Mouse (Mus musculus): Measurements from ENCODE around the gene Rbm43. TPM values are rescaled to one million over a fixed set of nuclear protein-coding genes. Genes with fewer than 3 reads are reported as not detected.
"Not testable (repeated sequence)": the region's sequence is repeated elsewhere in the genome, so short reads cannot be mapped to it uniquely, and the experiment has no call there.

The Rbm43 gene
- total RNA-seq, 1 experiment from 2014 or later, result 15.7 TPM

GRCm38 (mm10) chr2:51914532-51914931, 20.4 kb downstream of the Rbm43 start:
- no peak for DNase-seq

DNA sequence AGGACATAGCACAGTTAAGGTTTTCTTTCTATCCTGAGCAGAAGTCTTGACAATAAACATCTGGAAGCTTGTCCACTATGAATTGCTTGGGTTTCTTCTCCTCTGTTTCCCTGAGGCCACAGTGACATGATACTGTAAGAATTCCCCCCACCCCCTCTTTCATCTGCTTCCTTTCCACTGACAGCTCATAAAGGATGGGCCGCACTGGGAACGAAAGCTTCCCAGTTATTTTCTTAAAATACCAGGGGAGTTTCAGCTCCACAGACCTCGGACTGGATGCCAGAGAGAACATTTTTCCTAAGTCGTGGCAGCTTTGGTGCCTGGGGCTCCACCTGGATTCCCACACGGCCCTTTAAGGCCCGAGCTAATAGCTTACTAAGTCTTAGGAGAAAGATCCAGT, 22.2 kb downstream of the Rbm43 start:
- no peak for DNase-seq

GRCm38 (mm10) chr2:51911864-51912263, 23.1 kb downstream of the Rbm43 start:
- DNase-seq, result no peak

GRCm38 (mm10) chr2:51907538-51908110, 27.3 kb downstream of the Rbm43 start:
- DNase-seq, result no peak

DNA sequence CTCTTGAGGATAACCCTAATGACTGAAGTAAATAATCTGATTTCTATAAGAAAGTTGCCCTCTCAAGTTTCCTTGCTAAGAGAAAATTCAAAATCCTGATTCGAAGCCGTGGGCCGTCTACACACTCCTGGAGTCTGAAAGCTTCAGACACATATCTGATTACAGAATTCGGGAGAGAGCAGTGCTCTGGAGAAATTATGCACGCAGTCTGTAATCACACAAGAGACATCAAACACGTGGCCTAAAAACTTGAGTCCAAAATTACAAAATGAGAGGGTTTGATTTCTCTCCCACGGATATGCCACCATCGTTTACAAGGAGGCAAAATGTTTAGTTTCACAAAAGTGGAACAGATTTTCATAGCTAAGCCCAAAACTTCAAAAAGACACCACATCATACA, 29.3 kb downstream of the Rbm43 start:
- no peak for DNase-seq

DNA sequence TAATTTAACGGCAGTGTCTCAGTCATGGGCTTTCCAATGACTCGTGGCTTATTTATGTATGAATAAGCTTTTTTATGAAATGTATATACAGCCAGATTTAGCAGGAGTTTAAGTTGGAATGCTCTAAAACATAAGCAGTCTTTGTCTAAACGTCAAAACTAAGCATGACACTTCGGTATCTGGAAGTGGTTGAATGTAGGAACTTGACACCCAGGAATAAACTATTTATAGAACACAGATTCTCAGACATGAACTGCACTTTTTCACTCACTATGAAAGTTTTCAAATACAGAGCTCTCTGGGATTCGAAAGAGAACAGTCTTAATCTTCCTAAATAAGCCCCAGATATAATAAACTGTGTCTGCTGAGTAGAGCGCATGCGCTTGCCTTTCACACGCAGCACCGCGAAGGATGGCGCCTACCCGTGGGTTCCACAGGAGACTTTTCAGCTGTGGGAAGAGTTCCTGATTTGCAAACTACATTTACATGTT, 42.5 kb downstream of the Rbm43 start:
- no peak for DNase-seq

DNA sequence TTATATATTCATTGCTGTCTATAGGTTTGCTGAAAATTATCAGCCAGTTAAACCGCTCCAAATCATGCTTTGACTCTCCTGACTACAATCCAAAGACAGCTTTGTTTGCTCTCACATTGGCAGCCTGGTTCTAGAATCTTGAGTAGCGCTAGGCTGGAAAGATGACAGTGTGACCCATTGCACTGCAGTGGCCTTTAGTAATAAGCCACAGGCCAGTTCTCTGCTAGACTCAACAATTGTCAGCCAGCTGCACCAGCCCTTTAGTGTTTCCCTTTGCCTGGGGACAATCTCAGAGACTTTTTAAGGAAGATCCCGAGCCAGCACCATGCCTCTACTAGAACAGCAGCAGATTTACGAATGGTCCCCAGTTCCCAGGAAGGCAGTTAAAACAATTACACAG, 44.0 kb downstream of the Rbm43 start:
- DNase-seq, result no peak

GRCm38 (mm10) chr2:51890139-51890538, 44.8 kb downstream of the Rbm43 start:
- DNase-seq, result not testable (repeated sequence)

- no peak for DNase-seq
Measured at GRCm38 (mm10) chr2:51880143-51880542, 54.8 kb downstream of the Rbm43 start.

Other genes with a start within 250 kb of the Rbm43 start
- 11.3 and 12.7 TPM in 2 replicates for gene Nmi, start 38.3 kb upstream of the Rbm43 start, total RNA-seq (2021)
- 0.98 and 4.7 TPM in 2 replicates for gene Tnfaip6, start 102.8 kb upstream of the Rbm43 start, total RNA-seq (2021)
- gene Rif1, start 137.7 kb upstream of the Rbm43 start, total RNA-seq (2021), result 32.1 and 34.8 TPM in 2 replicates